Mouse (Mus musculus) small intestine, adult 2 months (tissue): ENCODE results near the gene Zfp280b. TPM values are rescaled to one million over a fixed set of nuclear protein-coding genes. Genes with fewer than 3 reads are reported as not detected.
A peak's percentile ranks its signal among the peaks of the same experiment; 100 is the strongest.
"Not testable (repeated sequence)": the region's sequence is repeated elsewhere in the genome, so short reads cannot be mapped to it uniquely, and the experiment has no call there.

Experiments used
- H3K27ac ChIP-seq: fragments of 200-500 bp; 2 replicates; pipeline ENCODE4 v1.5.1; 2012; ENCODE audit warnings: low read depth, low read length, control low read depth, inconsistent platforms; ENCODE audit not compliant: insufficient read depth
- H3K27me3 ChIP-seq: fragments of 200-500 bp; 2 replicates; pipeline ENCODE4 v1.6.1; 2012; ENCODE audit warnings: mild to moderate bottlenecking, moderate library complexity, low read length, inconsistent platforms; ENCODE audit not compliant: control insufficient read depth, insufficient read depth
- H3K36me3 ChIP-seq: fragments of 200-500 bp; 2 replicates; pipeline ENCODE4 v1.6.1; 2012; ENCODE audit warnings: mild to moderate bottlenecking, low read length, control low read depth, inconsistent platforms; ENCODE audit not compliant: control insufficient read depth, insufficient read depth
- H3K4me1 ChIP-seq: fragments of 200-500 bp; 2 replicates; pipeline ENCODE4 v1.6.1; 2012; ENCODE audit warnings: low read length, inconsistent platforms, mixed read lengths; ENCODE audit not compliant: control insufficient read depth, insufficient read depth, insufficient read length
- H3K4me3 ChIP-seq: fragments of 200-500 bp; 2 replicates; pipeline ENCODE4 v1.5.1; 2012; ENCODE audit warnings: low read depth, mild to moderate bottlenecking, control low read depth, inconsistent platforms, low read length, moderate library complexity
- CTCF ChIP-seq: fragments of 200-500 bp; IDR thresholded peaks from 2 replicates; pipeline ENCODE4 v1.5.1; 2012; ENCODE audit warnings: low read depth, mild to moderate bottlenecking, control low read depth, inconsistent platforms, low read length, moderate library complexity, mixed read lengths; ENCODE audit not compliant: insufficient replicate concordance, insufficient read length; ENCODE audit errors: extremely low read depth
- POLR2A ChIP-seq: fragments of 200-500 bp; IDR thresholded peaks from 2 replicates; pipeline ENCODE4 v1.6.1; 2012; ENCODE audit warnings: low read depth, mild to moderate bottlenecking, control low read depth, inconsistent platforms, low read length, moderate library complexity
- WGBS: fragments of 180-500 bp; shearing (Covaris S2); methylation state at CpG from one replicate; pipeline ENCODE4 v1.1.7; 2018; 5-methylcytosine and 5-hydroxymethylcytosine counted together
- polyA plus RNA-seq: library from polyadenylated mRNA; depleted of rRNA; stranded (reverse); fragments of >200 nt; gene quantifications from 2 replicates; pipeline ENCODE4 v1.2.3, GENCODE M21; 2012; rRNA removed

The Zfp280b gene
- polyA plus RNA-seq, 1 experiment = 6.3 TPM

DNA sequence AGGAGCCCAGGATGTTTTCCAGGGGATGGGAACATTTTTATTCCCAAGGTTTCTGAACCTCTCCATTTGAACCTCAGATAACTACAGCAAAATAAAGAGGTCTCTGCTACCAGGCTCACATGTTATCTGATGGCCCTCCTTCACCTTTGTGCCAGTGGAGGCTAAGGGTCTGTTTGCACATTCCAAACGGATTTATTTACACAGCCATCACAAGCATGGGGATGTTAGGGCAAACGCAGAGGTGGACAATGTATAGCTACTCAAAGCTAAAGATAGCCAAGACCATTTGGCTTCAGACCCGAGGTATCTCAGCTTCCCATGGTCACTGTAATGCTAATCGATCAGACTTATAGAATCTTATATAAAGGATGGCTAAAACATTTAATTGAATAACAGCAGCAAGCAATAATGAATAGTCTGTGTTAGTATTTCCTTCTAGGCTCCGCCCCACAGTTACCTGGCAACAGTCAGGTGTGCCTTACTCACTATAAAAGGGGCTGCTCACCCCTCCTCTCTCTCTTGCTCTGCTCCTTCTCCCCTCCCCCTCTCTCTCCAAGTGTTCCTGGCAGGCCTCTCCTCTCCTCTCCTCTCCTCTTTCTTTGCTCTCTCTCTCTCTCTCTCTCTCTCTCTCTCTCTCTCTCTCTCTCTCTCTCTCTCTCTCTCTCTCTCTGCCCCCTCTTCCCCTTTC, 14.9 kb downstream of the Zfp280b start:
- 16% methylated on average over 5 of the region's 5 CpGs for WGBS
- Histone ChIP-seq H3K4me3 (no peak overlapping the region), H3K36me3 (peaks cover 6% of the 10 kb centered on the region; the same call in 1 of the 2 replicates), H3K4me1 (peaks cover 2% of the 10 kb centered on the region; the same call in 1 of the 2 replicates), H3K27ac (no peak overlapping the region), H3K27me3 (no peaks in the 10 kb centered on the region)
- TF ChIP-seq POLR2A = no peak
- TF ChIP-seq CTCF = no peak

DNA sequence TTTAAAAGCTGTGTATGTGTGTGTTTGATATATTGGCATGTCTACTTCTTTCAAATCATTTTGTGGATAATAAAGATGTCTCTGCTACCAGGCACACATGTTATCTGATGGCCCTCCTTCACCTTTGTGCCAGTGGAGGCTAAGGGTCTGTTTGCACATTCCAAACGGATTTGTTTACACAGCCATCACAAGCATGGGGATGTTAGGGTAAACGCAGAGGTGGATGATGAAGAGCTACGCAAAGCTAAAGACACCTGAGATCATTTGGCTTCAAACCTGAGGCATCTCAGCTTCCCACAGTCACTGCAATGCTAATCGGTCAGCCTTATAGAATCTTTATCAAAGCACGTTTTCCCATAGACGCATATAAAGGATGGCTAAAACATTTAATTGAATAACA, 16.5 kb downstream of the Zfp280b start:
- Histone ChIP-seq H3K27ac (no peak overlapping the region), H3K4me1 (peaks cover 2% of the 10 kb centered on the region; the same call in 1 of the 2 replicates), H3K36me3 (peaks cover 2% of the 10 kb centered on the region; the same call in 1 of the 2 replicates), H3K27me3 (no peaks in the 10 kb centered on the region), H3K4me3 (no peak overlapping the region)
- WGBS = 18% methylated on average over 6 of the region's 6 CpGs
- TF ChIP-seq POLR2A (no peak), CTCF (no peak)

DNA sequence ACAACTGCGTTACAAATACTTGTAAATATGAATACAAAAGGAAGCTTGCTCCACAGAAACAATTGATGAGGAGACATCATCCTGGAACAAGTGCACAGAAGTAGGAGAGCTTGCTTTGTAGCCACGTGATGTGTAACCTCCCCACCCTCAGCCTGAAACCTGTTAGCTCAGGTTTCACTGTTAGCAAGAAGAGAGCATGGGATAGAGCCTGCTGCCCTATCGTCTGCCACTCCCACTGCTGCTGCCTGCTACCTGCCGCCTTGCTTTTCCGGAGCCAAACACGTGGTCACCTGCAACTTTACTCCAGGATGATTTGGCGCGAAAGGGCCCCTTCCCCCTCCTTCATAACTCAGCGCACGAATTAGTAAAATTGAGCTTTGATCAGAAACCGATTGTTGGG, 19.4 kb downstream of the Zfp280b start:
- no peaks in the 10 kb centered on the region for H3K36me3 ChIP-seq
- WGBS = 76% methylated on average over 11 of the region's 11 CpGs
- TF ChIP-seq CTCF (no peak), POLR2A (no peak)

DNA sequence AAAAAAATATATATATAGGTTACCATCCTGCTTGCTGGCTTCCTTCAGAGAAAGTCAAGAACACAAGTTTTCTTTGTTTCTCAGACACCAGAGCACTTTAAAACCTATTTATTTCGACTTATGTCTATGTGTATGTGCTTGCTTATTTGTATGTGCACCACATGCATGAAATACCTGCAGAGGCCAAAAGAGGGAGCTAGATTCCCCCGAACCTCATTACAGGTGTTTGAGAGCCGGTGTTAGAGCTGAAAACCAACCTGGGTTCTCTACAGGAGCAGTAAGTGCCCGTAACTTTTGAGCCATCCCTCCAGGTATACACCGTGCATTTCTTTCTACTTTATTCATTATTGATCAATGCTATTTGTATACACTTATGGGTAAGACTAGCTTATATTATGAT, 30.0 kb downstream of the Zfp280b start:
- Histone ChIP-seq H3K4me1 (no peaks in the 10 kb centered on the region), H3K27me3 (no peaks in the 10 kb centered on the region), H3K36me3 (0 out of 2 replicates have a peak, but pooled peaks cover 3% of the 10 kb centered on the region), H3K4me3 (no peak overlapping the region), H3K27ac (no peak overlapping the region)
- TF ChIP-seq POLR2A (no peak), CTCF (no peak)
- 93% methylated on average over 5 of the region's 5 CpGs for WGBS

More for the DNA sequence above, 19.4 kb downstream of the Zfp280b start:
- Histone ChIP-seq H3K4me3 (no peak overlapping the region), H3K27me3 (no peaks in the 10 kb centered on the region), H3K4me1 (peaks cover 2% of the 10 kb centered on the region; the same call in 1 of the 2 replicates), H3K27ac (no peak overlapping the region)

DNA sequence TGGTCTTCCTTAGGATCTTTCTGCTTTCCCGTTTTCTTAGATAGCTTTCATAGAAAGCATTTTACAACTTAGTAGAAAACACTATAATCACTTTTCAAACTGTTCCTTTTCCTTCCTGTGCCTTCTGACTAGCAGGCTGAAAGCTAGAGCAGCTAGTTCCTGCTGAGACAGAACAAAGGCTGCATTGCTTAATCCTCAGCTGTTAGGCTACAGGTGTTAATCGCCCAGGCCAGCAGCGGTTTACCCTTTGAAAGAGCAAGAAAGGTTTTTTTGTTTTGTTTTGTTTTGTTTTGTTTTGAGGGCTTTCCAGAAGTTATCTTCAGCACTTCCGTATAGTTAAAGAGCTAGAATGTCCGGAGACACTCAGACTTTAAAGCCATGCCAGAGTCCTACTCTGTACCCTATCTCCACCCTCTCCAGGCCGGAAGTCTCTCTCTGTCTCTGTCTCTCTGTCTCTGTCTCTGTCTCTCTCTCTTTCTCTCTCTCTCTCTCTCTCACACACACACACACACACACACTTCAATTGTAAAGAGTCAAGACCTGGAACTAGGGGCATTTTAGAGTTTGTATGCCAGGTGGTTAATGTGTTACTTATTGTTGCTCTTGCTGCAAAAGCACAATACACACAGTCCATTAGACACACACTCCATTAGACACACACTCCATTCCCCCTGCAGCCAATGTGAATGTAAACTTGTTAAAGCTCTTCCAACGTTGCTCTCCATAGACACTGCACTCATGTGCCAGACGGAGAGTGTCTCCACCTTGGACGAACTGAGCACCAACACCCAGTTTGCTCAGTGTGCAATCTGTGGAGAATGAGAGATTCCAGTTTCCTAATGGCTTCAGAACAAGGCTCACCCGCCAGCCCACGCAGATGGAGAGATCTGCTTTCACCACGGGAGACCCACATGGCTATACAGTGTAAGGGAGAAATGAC, 35.5 kb downstream of the Zfp280b start:
- 18% methylated on average over 12 of the region's 12 CpGs for WGBS
- Histone ChIP-seq H3K36me3 (0 out of 2 replicates have a peak, but pooled peaks cover 3% of the 10 kb centered on the region), H3K27ac (peak overlapping the region; percentile 29; the same call in 1 of the 2 replicates), H3K4me3 (no peak overlapping the region), H3K27me3 (no peaks in the 10 kb centered on the region), H3K4me1 (peaks cover 7% of the 10 kb centered on the region; the same call in 1 of the 2 replicates)
- TF ChIP-seq CTCF = no peak
- no peak for TF ChIP-seq POLR2A

DNA sequence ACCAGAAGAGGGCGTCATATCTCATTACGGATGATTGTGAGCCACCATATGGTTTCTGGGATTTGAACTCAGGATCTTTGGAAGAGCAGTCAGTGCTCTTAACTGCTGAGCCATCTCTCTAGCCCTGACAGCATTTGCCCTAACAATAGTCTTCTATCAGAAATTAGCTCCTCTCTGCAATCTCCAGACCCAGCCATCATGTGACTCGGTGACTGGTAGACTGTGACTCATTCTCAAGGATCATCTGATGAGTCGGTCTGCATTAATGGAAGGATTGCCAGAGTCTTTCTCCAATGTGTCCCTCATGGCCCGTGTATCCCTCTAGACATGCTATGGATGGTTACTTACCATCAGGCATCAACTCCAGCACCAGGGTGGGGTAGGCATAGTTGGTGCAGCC, 39.6 kb downstream of the Zfp280b start:
- not testable (repeated sequence) for H3K4me3 ChIP-seq
- WGBS = 88% methylated on average over 5 of the region's 5 CpGs

DNA sequence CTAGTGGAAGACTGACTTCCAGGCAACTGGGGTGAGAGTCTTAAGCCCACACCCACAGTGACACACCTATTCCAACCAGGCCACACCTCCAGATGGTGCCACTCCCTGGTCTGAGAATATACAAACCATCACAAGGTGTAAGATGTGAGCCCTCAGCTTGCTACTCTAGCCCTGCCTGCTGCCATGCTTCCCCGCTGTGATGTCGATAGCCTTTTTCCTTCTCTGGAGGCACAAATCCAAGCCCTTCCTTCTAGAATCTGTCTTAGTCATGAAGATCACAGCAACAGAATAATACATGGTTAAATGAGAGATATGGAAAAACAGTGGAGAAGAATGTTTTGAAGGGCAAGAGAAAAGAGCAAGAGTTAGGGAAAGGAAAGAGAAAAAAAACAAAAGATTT, 44.6 kb downstream of the Zfp280b start:
- not testable (repeated sequence) for H3K27ac ChIP-seq, H3K4me3 ChIP-seq, H3K36me3 ChIP-seq, H3K27me3 ChIP-seq, H3K4me1 ChIP-seq
- WGBS = 98% methylated on average over 2 of the region's 2 CpGs

More for the DNA sequence above, 39.6 kb downstream of the Zfp280b start:
- not testable (repeated sequence) for H3K27me3 ChIP-seq, H3K36me3 ChIP-seq, H3K27ac ChIP-seq, H3K4me1 ChIP-seq

Other genes with a start within 250 kb of the Zfp280b start
- gene Gstt1, start 234.1 kb upstream of the Zfp280b start, polyA plus RNA-seq = 103 and 157 TPM in 2 replicates
- gene Gstt4, start 210.1 kb upstream of the Zfp280b start, polyA plus RNA-seq = not detected in 2 replicates
- gene Gstt2, start 195.2 kb upstream of the Zfp280b start, polyA plus RNA-seq = 68.6 and 89.9 TPM in 2 replicates
- gene Mif, start 172.4 kb upstream of the Zfp280b start, polyA plus RNA-seq = 755 and 830 TPM in 2 replicates
- 145 and 219 TPM in 2 replicates for gene Derl3, start 139.2 kb upstream of the Zfp280b start, polyA plus RNA-seq
- 19.9 and 34.1 TPM in 2 replicates for gene Smarcb1, start 111.0 kb upstream of the Zfp280b start, polyA plus RNA-seq
- 799 and 1,071 TPM in 2 replicates for gene Chchd10, start 99.5 kb upstream of the Zfp280b start, polyA plus RNA-seq
- gene Mmp11, start 96.2 kb upstream of the Zfp280b start, polyA plus RNA-seq = 3.4 and 7.5 TPM in 2 replicates
- not detected in 2 replicates for gene Gm867, start 92.0 kb upstream of the Zfp280b start, polyA plus RNA-seq
- gene Vpreb3, start 89.6 kb upstream of the Zfp280b start, polyA plus RNA-seq = 16.0 and 54.3 TPM in 2 replicates
- gene Gm5134, start 78.1 kb upstream of the Zfp280b start, polyA plus RNA-seq = 0.20 and 0.22 TPM in 2 replicates
- 3.2 and 53.8 TPM in 2 replicates for gene Slc5a4b, start 78.3 kb downstream of the Zfp280b start, polyA plus RNA-seq
- gene Slc5a4a, start 114.8 kb downstream of the Zfp280b start, polyA plus RNA-seq = 4.6 and 51.9 TPM in 2 replicates
- gene Prmt2, start 205.2 kb downstream of the Zfp280b start, polyA plus RNA-seq = 13.2 and 24.2 TPM in 2 replicates
- 0.50 and 0.66 TPM in 2 replicates for gene S100b, start 221.2 kb downstream of the Zfp280b start, polyA plus RNA-seq